Mouse (Mus musculus): Measurements from ENCODE around the gene Tppp. TPM values are rescaled to one million over a fixed set of nuclear protein-coding genes. Genes with fewer than 3 reads are reported as not detected.

Tppp gene
- 100 to 1,000 TPM; 267 to 277 TPM for total RNA-seq (2021)
- long read RNA-seq, experiment 1, full-length matches to known transcripts, result 168 of 285 reads
- long read RNA-seq, experiment 1, partial matches to known transcripts, result 4 of 285 reads
- long read RNA-seq, experiment 1, other reads (novel, unspliced or antisense), result 113 of 285 reads
- long read RNA-seq, experiment 2, full-length matches to known transcripts, result 259 of 397 reads
- long read RNA-seq, experiment 2, partial matches to known transcripts, result 128 of 397 reads
- long read RNA-seq, experiment 2, other reads (novel, unspliced or antisense), result 10 of 397 reads

- H3K4me3 ChIP-seq, result peak within 1 kb of the TSS; percentile 87
- DNase-seq (ENCODE audit: low spot score in 2 of 2), result peak; percentile 95 to 98
- H3K27ac ChIP-seq, result peak within 1 kb of the TSS; percentile 99
- 0 out of 2 replicates have a peak, but pooled peaks have one; percentile 5 for TF ChIP-seq CTCF (conservative IDR thresholded peaks at IDR 0.05)
Measured at GRCm38 (mm10) chr13:74008948-74009718, at the start of gene Tppp. Gene Tppp, plus strand, starts transcription at chr13:74009407.

- peak in 1 of 2 experiments; percentile 49 for DNase-seq (ENCODE audit: low spot score in 2 of 2)
- TF ChIP-seq CTCF (conservative IDR thresholded peaks at IDR 0.05), result no peak
- H3K27ac ChIP-seq, result peak overlapping the region; percentile 74
- no peak overlapping the region for H3K4me3 ChIP-seq
Measured at GRCm38 (mm10) chr13:73960117-73960652, 49.0 kb upstream of the Tppp start.

GRCm38 (mm10) chr13:73961177-73961576, 48.0 kb upstream of the Tppp start:
- no peak for DNase-seq (ENCODE audit: low spot score in 2 of 2)
- peak; percentile 66 for TF ChIP-seq CTCF (conservative IDR thresholded peaks at IDR 0.05)

GRCm38 (mm10) chr13:73963551-73963950, 45.7 kb upstream of the Tppp start, which contains the start of gene Zdhhc11:
Gene Zdhhc11, plus strand, starts transcription at chr13:73963851.
- DNase-seq (ENCODE audit: low spot score in 2 of 2), result no peak
- Histone ChIP-seq H3K4me3 (no peak within 1 kb of the TSS), H3K27ac (no peak within 1 kb of the TSS)
- no peak for TF ChIP-seq CTCF (conservative IDR thresholded peaks at IDR 0.05)

More at GRCm38 (mm10) chr13:73961177-73961576, 48.0 kb upstream of the Tppp start:
- peak overlapping the region; percentile 74 for H3K27ac ChIP-seq
- H3K4me3 ChIP-seq, result no peak overlapping the region

- Histone ChIP-seq H3K27ac (peak overlapping the region; percentile 65; the same call in 1 of the 2 replicates), H3K4me3 (no peak overlapping the region)
- TF ChIP-seq CTCF (conservative IDR thresholded peaks at IDR 0.05), result peak; percentile 90
- DNase-seq (ENCODE audit: low spot score in 2 of 2), result peak; percentile 65 to 75
Measured at GRCm38 (mm10) chr13:73970545-73971448, 38.4 kb upstream of the Tppp start.

- DNase-seq (ENCODE audit: low spot score in 2 of 2), result no peak
- Histone ChIP-seq H3K27ac (no peak overlapping the region), H3K4me3 (no peak overlapping the region)
- TF ChIP-seq CTCF (conservative IDR thresholded peaks at IDR 0.05), result no peak
Measured at GRCm38 (mm10) chr13:73974523-73974922, 34.7 kb upstream of the Tppp start.

- no peak for TF ChIP-seq CTCF (conservative IDR thresholded peaks at IDR 0.05)
- no peak overlapping the region for H3K4me3 ChIP-seq
- no peak for DNase-seq (ENCODE audit: low spot score in 2 of 2)
- no peak overlapping the region for H3K27ac ChIP-seq
Measured at GRCm38 (mm10) chr13:73976935-73977334, 32.3 kb upstream of the Tppp start.

- no peak overlapping the region for H3K27ac ChIP-seq
- no peak for TF ChIP-seq CTCF (conservative IDR thresholded peaks at IDR 0.05)
- DNase-seq (ENCODE audit: low spot score in 2 of 2), result no peak
- no peak overlapping the region for H3K4me3 ChIP-seq
Measured at GRCm38 (mm10) chr13:73990325-73990724, 18.9 kb upstream of the Tppp start.

- DNase-seq (ENCODE audit: low spot score in 2 of 2), result no peak
- Histone ChIP-seq H3K4me3 (no peak overlapping the region), H3K27ac (no peak overlapping the region)
- no peak for TF ChIP-seq CTCF (conservative IDR thresholded peaks at IDR 0.05)
Measured at GRCm38 (mm10) chr13:73990761-73991160, 18.4 kb upstream of the Tppp start.

- TF ChIP-seq CTCF (conservative IDR thresholded peaks at IDR 0.05), result no peak
- no peak for DNase-seq (ENCODE audit: low spot score in 2 of 2)
- Histone ChIP-seq H3K4me3 (no peak overlapping the region), H3K27ac (no peak overlapping the region)
Measured at GRCm38 (mm10) chr13:73991267-73991666, 17.9 kb upstream of the Tppp start.

GRCm38 (mm10) chr13:73996456-73996855, 12.8 kb upstream of the Tppp start:
- H3K27ac ChIP-seq, result no peak overlapping the region
- no peak overlapping the region for H3K4me3 ChIP-seq
- TF ChIP-seq CTCF (conservative IDR thresholded peaks at IDR 0.05), result no peak
- no peak for DNase-seq (ENCODE audit: low spot score in 2 of 2)

GRCm38 (mm10) chr13:74000519-74000918, 8.7 kb upstream of the Tppp start:
- DNase-seq (ENCODE audit: low spot score in 2 of 2), result no peak
- no peak overlapping the region for H3K27ac ChIP-seq
- TF ChIP-seq CTCF (conservative IDR thresholded peaks at IDR 0.05), result no peak
- no peak overlapping the region for H3K4me3 ChIP-seq

Measured in layer of hippocampus, adult 2 months (tissue).